Mouse (Mus musculus): ENCODE data around the gene Abca1. TPM values are rescaled to one million over a fixed set of nuclear protein-coding genes. Genes with fewer than 3 reads are reported as not detected.

The Abca1 gene
- polyA plus RNA-seq, 1 experiment: 2.6 TPM

GRCm38 (mm10) chr4:53187071-53187470 is 27.4 kb upstream of the Abca1 start:
- Histone ChIP-seq H3K4me1 (ENCODE audit: control insufficient read depth, insufficient read depth, low read length) (no peaks in the 10 kb centered on the region), H3K4me3 (ENCODE audit: low read depth, low read length) (no peak overlapping the region), H3K27me3 (ENCODE audit: control insufficient read depth, insufficient read depth, low read length, poor library complexity, severe bottlenecking) (no peaks in the 10 kb centered on the region), H3K9ac (ENCODE audit: low read depth, poor library complexity, severe bottlenecking) (no peak overlapping the region), H3K27ac (ENCODE audit: insufficient read depth, low read length) (no peak overlapping the region), H3K9me3 (replicated peaks; ENCODE audit: control insufficient read depth, insufficient read depth, low read length, poor library complexity, severe bottlenecking) (no peaks in the 10 kb centered on the region), H3K36me3 (ENCODE audit: control insufficient read depth, insufficient read depth, low read length, poor library complexity, severe bottlenecking) (no peaks in the 10 kb centered on the region)
- TF ChIP-seq POLR2A (IDR thresholded peaks at IDR 0.05; ENCODE audit: insufficient read depth, low read length) (no peak), EP300 (IDR thresholded peaks at IDR 0.05; ENCODE audit: insufficient read depth, low read depth, low read length) (no peak), CTCF (IDR thresholded peaks at IDR 0.05; ENCODE audit: low read depth, low read length) (no peak)

DNA sequence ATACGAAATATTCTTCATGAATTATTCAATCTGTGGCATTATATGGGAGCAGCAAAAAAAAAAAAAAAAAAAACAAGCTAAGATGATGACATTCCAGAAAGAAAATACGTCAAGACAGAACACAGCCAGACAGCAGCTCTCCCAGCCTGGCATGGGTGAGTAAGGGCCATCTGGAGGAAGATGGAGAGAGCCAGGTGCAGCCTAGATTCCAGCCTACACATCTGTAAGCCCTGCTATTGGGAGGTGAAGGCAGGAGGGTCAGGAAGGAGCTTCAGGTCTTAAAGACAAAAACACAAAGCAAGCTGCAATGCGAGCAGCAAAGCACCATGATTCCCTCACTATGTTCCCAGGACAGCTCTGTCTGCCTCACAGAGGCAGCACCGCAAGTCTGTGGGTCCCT is 26.9 kb upstream of the Abca1 start:
- Histone ChIP-seq H3K27ac (ENCODE audit: insufficient read depth, low read length) (no peak overlapping the region), H3K9ac (ENCODE audit: low read depth, poor library complexity, severe bottlenecking) (no peak overlapping the region), H3K27me3 (ENCODE audit: control insufficient read depth, insufficient read depth, low read length, poor library complexity, severe bottlenecking) (no peaks in the 10 kb centered on the region), H3K4me3 (ENCODE audit: low read depth, low read length) (no peak overlapping the region), H3K36me3 (ENCODE audit: control insufficient read depth, insufficient read depth, low read length, poor library complexity, severe bottlenecking) (no peaks in the 10 kb centered on the region), H3K4me1 (ENCODE audit: control insufficient read depth, insufficient read depth, low read length) (no peaks in the 10 kb centered on the region), H3K9me3 (replicated peaks; ENCODE audit: control insufficient read depth, insufficient read depth, low read length, poor library complexity, severe bottlenecking) (no peaks in the 10 kb centered on the region)
- TF ChIP-seq EP300 (IDR thresholded peaks at IDR 0.05; ENCODE audit: insufficient read depth, low read depth, low read length): no peak
- TF ChIP-seq POLR2A (IDR thresholded peaks at IDR 0.05; ENCODE audit: insufficient read depth, low read length): no peak
- no peak for TF ChIP-seq CTCF (IDR thresholded peaks at IDR 0.05; ENCODE audit: low read depth, low read length)

DNA sequence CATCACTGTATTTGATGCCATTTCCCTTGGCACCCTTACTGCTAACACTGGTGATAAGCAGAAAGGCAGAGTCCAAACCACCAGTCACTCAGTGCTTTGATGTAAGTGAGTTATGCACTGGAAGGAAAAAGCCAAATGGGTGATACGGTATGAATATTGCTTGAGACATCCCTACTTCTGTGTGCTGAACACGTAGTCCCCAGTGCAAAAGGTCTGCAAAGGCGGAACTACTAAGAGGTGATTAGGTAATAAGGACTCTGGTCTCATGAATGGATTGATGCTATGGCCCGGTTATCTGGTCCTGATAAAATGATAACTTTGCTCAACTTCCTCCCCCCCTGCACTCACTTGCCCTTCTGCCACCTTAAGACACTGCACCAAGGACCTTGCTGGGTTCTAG is 26.4 kb upstream of the Abca1 start:
- H3K4me3 ChIP-seq (ENCODE audit: low read depth, low read length): no peak overlapping the region
- no peaks in the 10 kb centered on the region for H3K4me1 ChIP-seq (ENCODE audit: control insufficient read depth, insufficient read depth, low read length)
- no peaks in the 10 kb centered on the region for H3K36me3 ChIP-seq (ENCODE audit: control insufficient read depth, insufficient read depth, low read length, poor library complexity, severe bottlenecking)
- H3K9me3 ChIP-seq (replicated peaks; ENCODE audit: control insufficient read depth, insufficient read depth, low read length, poor library complexity, severe bottlenecking): no peaks in the 10 kb centered on the region
- H3K9ac ChIP-seq (ENCODE audit: low read depth, poor library complexity, severe bottlenecking): no peak overlapping the region
- H3K27me3 ChIP-seq (ENCODE audit: control insufficient read depth, insufficient read depth, low read length, poor library complexity, severe bottlenecking): no peaks in the 10 kb centered on the region
- H3K27ac ChIP-seq (ENCODE audit: insufficient read depth, low read length): no peak overlapping the region
- TF ChIP-seq EP300 (IDR thresholded peaks at IDR 0.05; ENCODE audit: insufficient read depth, low read depth, low read length): no peak

DNA sequence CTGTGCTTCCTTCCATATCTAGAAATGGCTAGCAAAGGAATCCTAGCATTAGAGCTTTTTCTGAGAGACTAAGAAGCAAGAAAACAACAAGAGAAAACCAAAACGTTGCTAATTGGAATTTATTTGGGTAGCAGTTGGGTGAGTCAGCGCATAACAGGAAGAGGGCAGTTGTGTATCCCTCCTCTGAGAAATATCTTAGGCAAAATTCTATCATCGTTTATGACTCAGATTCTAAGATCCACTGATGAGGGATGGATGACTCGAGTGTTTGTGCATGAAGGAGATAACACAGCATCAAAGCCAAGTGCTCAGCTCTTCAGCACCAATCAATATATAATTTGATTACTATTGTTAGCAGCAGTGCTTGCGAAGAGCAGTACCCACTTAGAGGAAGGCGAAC is 21.8 kb upstream of the Abca1 start:
- no peaks in the 10 kb centered on the region for H3K4me1 ChIP-seq (ENCODE audit: control insufficient read depth, insufficient read depth, low read length)
- H3K27me3 ChIP-seq (ENCODE audit: control insufficient read depth, insufficient read depth, low read length, poor library complexity, severe bottlenecking): no peaks in the 10 kb centered on the region
- H3K36me3 ChIP-seq (ENCODE audit: control insufficient read depth, insufficient read depth, low read length, poor library complexity, severe bottlenecking): no peaks in the 10 kb centered on the region
- no peak for TF ChIP-seq POLR2A (IDR thresholded peaks at IDR 0.05; ENCODE audit: insufficient read depth, low read length)
- TF ChIP-seq CTCF (IDR thresholded peaks at IDR 0.05; ENCODE audit: low read depth, low read length): no peak
- no peak for TF ChIP-seq EP300 (IDR thresholded peaks at IDR 0.05; ENCODE audit: insufficient read depth, low read depth, low read length)
- no peaks in the 10 kb centered on the region for H3K9me3 ChIP-seq (replicated peaks; ENCODE audit: control insufficient read depth, insufficient read depth, low read length, poor library complexity, severe bottlenecking)
- H3K9ac ChIP-seq (ENCODE audit: low read depth, poor library complexity, severe bottlenecking): no peak overlapping the region
- no peak overlapping the region for H3K4me3 ChIP-seq (ENCODE audit: low read depth, low read length)
- no peak overlapping the region for H3K27ac ChIP-seq (ENCODE audit: insufficient read depth, low read length)

GRCm38 (mm10) chr4:53179308-53179820 is 19.7 kb upstream of the Abca1 start:
- no peak overlapping the region for H3K27ac ChIP-seq (ENCODE audit: insufficient read depth, low read length)
- H3K27me3 ChIP-seq (ENCODE audit: control insufficient read depth, insufficient read depth, low read length, poor library complexity, severe bottlenecking): no peaks in the 10 kb centered on the region
- TF ChIP-seq EP300 (IDR thresholded peaks at IDR 0.05; ENCODE audit: insufficient read depth, low read depth, low read length) (no peak), POLR2A (IDR thresholded peaks at IDR 0.05; ENCODE audit: insufficient read depth, low read length) (no peak), CTCF (IDR thresholded peaks at IDR 0.05; ENCODE audit: low read depth, low read length) (no peak)
- no peak overlapping the region for H3K4me3 ChIP-seq (ENCODE audit: low read depth, low read length)
- H3K9me3 ChIP-seq (replicated peaks; ENCODE audit: control insufficient read depth, insufficient read depth, low read length, poor library complexity, severe bottlenecking): no peaks in the 10 kb centered on the region
- no peaks in the 10 kb centered on the region for H3K36me3 ChIP-seq (ENCODE audit: control insufficient read depth, insufficient read depth, low read length, poor library complexity, severe bottlenecking)
- H3K4me1 ChIP-seq (ENCODE audit: control insufficient read depth, insufficient read depth, low read length): no peaks in the 10 kb centered on the region
- no peak overlapping the region for H3K9ac ChIP-seq (ENCODE audit: low read depth, poor library complexity, severe bottlenecking)

- H3K36me3 ChIP-seq (ENCODE audit: control insufficient read depth, insufficient read depth, low read length, poor library complexity, severe bottlenecking): no peaks in the 10 kb centered on the region
- H3K27me3 ChIP-seq (ENCODE audit: control insufficient read depth, insufficient read depth, low read length, poor library complexity, severe bottlenecking): no peaks in the 10 kb centered on the region
- no peak for TF ChIP-seq POLR2A (IDR thresholded peaks at IDR 0.05; ENCODE audit: insufficient read depth, low read length)
- TF ChIP-seq EP300 (IDR thresholded peaks at IDR 0.05; ENCODE audit: insufficient read depth, low read depth, low read length): no peak
- no peak for TF ChIP-seq CTCF (IDR thresholded peaks at IDR 0.05; ENCODE audit: low read depth, low read length)
- H3K4me1 ChIP-seq (ENCODE audit: control insufficient read depth, insufficient read depth, low read length): no peaks in the 10 kb centered on the region
- no peaks in the 10 kb centered on the region for H3K9me3 ChIP-seq (replicated peaks; ENCODE audit: control insufficient read depth, insufficient read depth, low read length, poor library complexity, severe bottlenecking)
- no peak overlapping the region for H3K9ac ChIP-seq (ENCODE audit: low read depth, poor library complexity, severe bottlenecking)
- H3K27ac ChIP-seq (ENCODE audit: insufficient read depth, low read length): no peak overlapping the region
- H3K4me3 ChIP-seq (ENCODE audit: low read depth, low read length): no peak overlapping the region
Observed at GRCm38 (mm10) chr4:53178489-53178888, 18.8 kb upstream of the Abca1 start.
